Mouse (Mus musculus) limb, embryonic 14.5 days (tissue): Measurements from ENCODE around the gene Atad1. TPM values are rescaled to one million over a fixed set of nuclear protein-coding genes. Genes with fewer than 3 reads are reported as not detected.

Experiments used
- ATAC-seq: fragments of 200-750 bp; cut with Nextera tagmentation; 2 replicates; pipeline ENCODE4 v1.8.0; 2017; ENCODE audit warnings: low read depth, moderate number of reproducible peaks, moderate TSS enrichment; ENCODE audit not compliant: low FRiP score
- DNase-seq: peaks from one replicate; pipeline ENCODE4 v3.0.0-alpha.2; 2015; ENCODE audit warnings: low spot score
- H3K27ac ChIP-seq: fragments of 300-500 bp; sonication (generic); replicated peaks from 2 replicates; pipeline ENCODE4 v1.5.1; 2014; ENCODE audit warnings: low read depth, mild to moderate bottlenecking, low read length, moderate library complexity, mixed read lengths
- H3K27me3 ChIP-seq: fragments of 300-500 bp; sonication (generic); 2 replicates; pipeline ENCODE4 v1.6.1; 2014; ENCODE audit warnings: low read length, mixed read lengths; ENCODE audit not compliant: control insufficient read depth, insufficient read depth
- H3K36me3 ChIP-seq: fragments of 300-500 bp; sonication (generic); 2 replicates; pipeline ENCODE4 v1.6.1; 2014; ENCODE audit warnings: mild to moderate bottlenecking, low read length, moderate library complexity, mixed read lengths; ENCODE audit not compliant: control insufficient read depth, insufficient read depth
- H3K4me1 ChIP-seq: fragments of 300-500 bp; sonication (generic); 2 replicates; pipeline ENCODE4 v1.6.1; 2014; ENCODE audit warnings: antibody characterized with exemption, low read length, mixed read lengths; ENCODE audit not compliant: control insufficient read depth, insufficient read depth
- H3K4me2 ChIP-seq: fragments of 300-500 bp; sonication (generic); replicated peaks from 2 replicates; pipeline ENCODE4 v1.6.1; 2014; ENCODE audit warnings: low read depth, mild to moderate bottlenecking, low read length, moderate library complexity; ENCODE audit not compliant: severe bottlenecking
- H3K4me3 ChIP-seq: fragments of 300-500 bp; sonication (generic); replicated peaks from 2 replicates; pipeline ENCODE4 v1.5.1; 2014; ENCODE audit warnings: low read length
- H3K9ac ChIP-seq: fragments of 300-500 bp; sonication (generic); 2 replicates; pipeline ENCODE4 v1.6.1; 2014; ENCODE audit warnings: mild to moderate bottlenecking, low read depth, low read length, moderate library complexity; ENCODE audit not compliant: severe bottlenecking
- H3K9me3 ChIP-seq: fragments of 300-500 bp; sonication (generic); 2 replicates; pipeline ENCODE4 v1.6.1; 2016; ENCODE audit warnings: low read length; ENCODE audit not compliant: control insufficient read depth
- POLR2A ChIP-seq: fragments of 200-500 bp; IDR thresholded peaks from 2 replicates; pipeline ENCODE4 v1.8.0; 2012; ENCODE audit warnings: inconsistent platforms, mild to moderate bottlenecking, moderate library complexity, borderline replicate concordance; ENCODE audit not compliant: insufficient read depth, insufficient read length; ENCODE audit errors: extremely low read depth
- WGBS: fragments of 180-500 bp; shearing (Covaris S2); extraction: QIAGEN DNeasy Blood & Tissue Kit; methylation state at CpG from one replicate; pipeline ENCODE4 v1.1.7; 2014; 5-methylcytosine and 5-hydroxymethylcytosine counted together
- polyA plus RNA-seq, 2 experiments: library from polyadenylated mRNA; depleted of rRNA in 1 of 2; stranded (reverse) in 1 of 2; unstranded in 1 of 2; fragments of >200 nt; fragmentation: Nextera tagmentation in 1 of 2; extraction: Ambion mirVana in 1 of 2; gene quantifications; 2 replicates each; pipeline versions ENCODE4 v1.2.1 to v1.2.3; 2012 to 2014

Atad1 gene
- polyA plus RNA-seq, 2 experiments, result 38.5 to 62.5 TPM

DNA sequence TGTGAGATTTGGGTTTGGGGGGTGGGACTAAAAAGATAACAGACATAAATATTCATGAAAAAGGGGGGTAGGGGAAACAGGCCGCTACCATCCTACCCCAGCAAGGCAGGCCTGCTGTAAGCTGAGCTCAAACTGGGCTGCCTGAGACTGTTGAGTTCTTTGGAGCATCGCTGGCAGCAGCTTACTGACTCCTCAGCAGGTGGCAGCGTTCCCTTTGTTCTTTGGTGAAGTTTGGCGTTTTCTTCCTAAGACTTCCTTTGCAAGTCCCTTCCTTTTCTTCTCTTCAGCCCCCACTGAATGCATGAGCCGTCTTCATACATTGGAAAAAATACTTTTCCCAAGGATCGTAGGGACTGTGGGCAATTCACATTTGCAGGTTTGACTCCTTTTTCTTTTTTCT lies 9.8 kb upstream of the Atad1 start:
- DNase-seq (peak; percentile 68), ATAC-seq (no peak)
- Histone ChIP-seq H3K4me3 (no peak overlapping the region), H3K9me3 (no peaks in the 10 kb centered on the region), H3K36me3 (no peaks in the 10 kb centered on the region), H3K4me2 (no peak overlapping the region), H3K4me1 (no peaks in the 10 kb centered on the region), H3K9ac (no peak overlapping the region), H3K27me3 (0 out of 2 replicates have a peak, but pooled peaks cover 2% of the 10 kb centered on the region), H3K27ac (no peak overlapping the region)
- 26% methylated on average over 6 of the region's 6 CpGs for WGBS
- no peak for TF ChIP-seq POLR2A

GRCm38 (mm10) chr19:32740641-32741345 lies 1.2 kb upstream of the Atad1 start:
- Histone ChIP-seq H3K4me3 (no peak overlapping the region), H3K4me1 (no peaks in the 10 kb centered on the region), H3K27ac (no peak overlapping the region), H3K27me3 (no peaks in the 10 kb centered on the region), H3K4me2 (no peak overlapping the region), H3K9me3 (no peaks in the 10 kb centered on the region), H3K9ac (no peak overlapping the region), H3K36me3 (no peaks in the 10 kb centered on the region)
- ATAC-seq (no peak), DNase-seq (no peak)
- 73% methylated on average over 4 of the region's 4 CpGs for WGBS
- TF ChIP-seq POLR2A, result no peak

- H3K4me3 ChIP-seq, result no peak overlapping the region
- 84% methylated on average over 7 of the region's 7 CpGs for WGBS
- TF ChIP-seq POLR2A, result no peak
- H3K9me3 ChIP-seq, result no peaks in the 10 kb centered on the region
- no peak overlapping the region for H3K4me2 ChIP-seq
- no peaks in the 10 kb centered on the region for H3K4me1 ChIP-seq
- no peaks in the 10 kb centered on the region for H3K36me3 ChIP-seq
- no peak for ATAC-seq
- no peak for DNase-seq
- no peak overlapping the region for H3K27ac ChIP-seq
- H3K9ac ChIP-seq, result no peak overlapping the region
- H3K27me3 ChIP-seq, result no peaks in the 10 kb centered on the region
Observed at GRCm38 (mm10) chr19:32737844-32738243, 1.7 kb downstream of the Atad1 start.

DNA sequence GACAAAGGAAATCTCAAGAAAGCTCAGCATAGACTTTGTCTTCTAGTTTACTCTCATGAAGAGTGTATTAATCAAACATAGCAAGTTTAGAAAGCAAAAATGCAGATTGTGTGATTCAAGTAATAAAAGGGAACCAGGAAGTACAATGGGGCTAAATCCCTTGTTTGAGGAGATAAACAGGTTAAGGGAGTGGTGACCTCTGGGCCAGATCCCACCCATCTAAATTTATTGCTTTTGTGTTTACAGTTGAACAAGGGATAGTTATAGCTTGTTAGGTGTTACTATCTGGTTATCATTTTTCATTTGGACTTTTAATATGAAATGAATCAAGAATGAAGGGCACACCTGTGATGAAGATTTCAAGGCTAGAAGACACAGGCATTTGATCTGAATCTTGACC lies 6.7 kb downstream of the Atad1 start:
- Histone ChIP-seq H3K36me3 (no peaks in the 10 kb centered on the region), H3K27ac (no peak overlapping the region), H3K9ac (no peak overlapping the region), H3K9me3 (no peaks in the 10 kb centered on the region), H3K4me2 (no peak overlapping the region), H3K4me1 (no peaks in the 10 kb centered on the region), H3K27me3 (0 out of 2 replicates have a peak, but pooled peaks cover 4% of the 10 kb centered on the region), H3K4me3 (no peak overlapping the region)
- no peak for ATAC-seq
- DNase-seq, result no peak
- no peak for TF ChIP-seq POLR2A

GRCm38 (mm10) chr19:32729785-32730184 lies 9.8 kb downstream of the Atad1 start:
- ATAC-seq (no peak), DNase-seq (no peak)
- no peak for TF ChIP-seq POLR2A
- H3K36me3 ChIP-seq, result no peaks in the 10 kb centered on the region
- H3K27ac ChIP-seq, result no peak overlapping the region
- no peak overlapping the region for H3K4me3 ChIP-seq
- H3K9me3 ChIP-seq, result no peaks in the 10 kb centered on the region
- H3K4me1 ChIP-seq, result peaks cover 3% of the 10 kb centered on the region; the same call in 1 of the 2 replicates
- H3K4me2 ChIP-seq, result no peak overlapping the region
- 80% methylated on average over 4 of the region's 4 CpGs for WGBS
- H3K27me3 ChIP-seq, result peaks cover 20% of the 10 kb centered on the region
- no peak overlapping the region for H3K9ac ChIP-seq
